Mouse (Mus musculus) ovary, postnatal 10 days (tissue): ENCODE measurements at regions not wholly inside any gene's neighbourhood (a gene's known extent, or its start where the extent isn't known, plus 50 kb on each side); places are given as distances from the start of the nearest gene placed in this dataset.
"Not testable (repeated sequence)": the region's sequence is repeated elsewhere in the genome, so short reads cannot be mapped to it uniquely, and the experiment has no call there.

Experiments
- DNase-seq: peaks from one replicate; pipeline ENCODE4 v3.0.0; 2022; ENCODE audit warnings: low spot score

DNA sequence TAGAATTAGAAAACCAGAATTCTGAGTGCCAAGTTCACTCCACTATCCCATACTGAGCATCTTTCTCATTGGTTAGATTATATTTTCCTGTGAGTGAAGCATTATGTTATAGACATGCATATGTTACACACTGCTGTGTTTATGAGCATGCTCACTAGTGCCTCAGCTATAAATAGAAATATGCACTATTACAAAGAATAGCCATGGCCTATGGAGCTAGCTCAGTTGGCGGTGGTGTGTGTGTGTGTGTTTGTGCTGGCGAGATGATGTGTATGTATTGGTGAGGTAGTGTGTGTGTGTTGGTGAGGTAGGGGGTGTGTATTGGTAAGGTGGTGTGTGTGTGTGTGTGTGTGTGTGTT is 106.2 kb downstream of the Sec31a start:
- no peak for DNase-seq

- DNase-seq: no peak
These were observed 106.8 kb downstream of the Sec31a start for GRCm38 (mm10) chr5:100309071-100309806.

DNA sequence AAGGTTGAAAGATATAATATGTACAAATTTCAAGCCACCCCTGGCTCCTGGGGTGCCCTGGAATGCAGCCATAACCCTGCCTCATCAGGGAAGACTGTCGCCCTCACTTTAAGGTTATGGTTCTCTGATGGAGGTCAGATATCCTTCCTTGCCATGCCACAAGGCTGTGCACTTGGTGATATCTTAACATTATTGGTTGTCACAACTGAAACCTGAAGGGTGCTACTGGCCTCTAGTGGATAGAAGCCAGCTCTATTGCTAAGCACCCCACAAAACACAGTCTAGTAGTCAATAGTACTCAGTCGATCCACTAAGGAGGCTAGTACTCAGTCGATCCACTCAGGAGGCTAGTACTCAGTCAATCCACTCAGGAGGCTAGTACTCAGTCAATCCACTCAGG is 111.6 kb downstream of the Sec31a start:
- no peak for DNase-seq

- no peak for DNase-seq
These were observed 113.8 kb downstream of the Sec31a start for GRCm38 (mm10) chr5:100302068-100302775.

GRCm38 (mm10) chr5:100299141-100299540 is 116.9 kb downstream of the Sec31a start:
- DNase-seq: no peak

GRCm38 (mm10) chr5:100294189-100294588 is 121.8 kb downstream of the Sec31a start:
- no peak for DNase-seq

GRCm38 (mm10) chr5:100280215-100280614 is 120.6 kb upstream of the Tmem150c start:
- no peak for DNase-seq

DNA sequence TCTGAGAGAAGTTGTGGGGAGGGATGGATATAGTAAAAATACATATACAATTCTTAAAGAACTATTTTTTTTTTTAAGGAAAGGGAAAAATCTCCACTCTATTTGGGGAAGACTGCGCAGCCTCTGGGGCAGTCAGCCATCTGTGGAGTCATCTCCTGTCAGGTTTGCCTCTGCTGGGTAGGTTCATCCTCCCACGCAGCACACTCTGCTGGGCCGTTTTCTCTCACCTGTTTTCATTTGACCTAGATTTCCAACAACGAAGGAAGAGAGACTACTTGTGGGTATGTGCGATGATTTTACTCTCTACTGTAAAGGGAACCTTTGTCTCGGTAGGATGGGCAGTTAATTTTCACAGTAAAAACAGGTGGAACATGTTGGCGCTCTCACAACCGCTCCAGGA is 119.9 kb upstream of the Tmem150c start:
- no peak for DNase-seq

DNA sequence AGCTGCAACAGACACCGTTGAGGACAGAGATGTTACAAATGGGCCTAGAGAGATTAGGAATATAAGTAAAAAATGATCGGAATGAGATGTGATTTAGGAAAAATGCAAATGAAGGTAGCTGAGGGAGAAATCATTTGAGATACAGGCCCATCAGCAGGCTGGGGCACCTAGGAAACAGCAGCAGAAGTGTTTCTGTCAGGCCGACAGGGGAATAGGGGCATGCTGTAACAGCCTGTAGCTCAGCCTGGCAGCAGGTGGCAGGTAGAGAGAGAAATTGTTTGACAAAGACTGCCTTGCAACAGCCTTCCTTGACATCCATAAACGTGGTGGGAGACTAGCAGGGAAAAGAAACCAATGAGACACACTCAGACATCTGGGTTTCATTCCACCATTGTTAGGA is 115.1 kb upstream of the Tmem150c start:
- DNase-seq: no peak

GRCm38 (mm10) chr5:100271975-100272374 is 112.4 kb upstream of the Tmem150c start:
- not testable (repeated sequence) for DNase-seq

DNA sequence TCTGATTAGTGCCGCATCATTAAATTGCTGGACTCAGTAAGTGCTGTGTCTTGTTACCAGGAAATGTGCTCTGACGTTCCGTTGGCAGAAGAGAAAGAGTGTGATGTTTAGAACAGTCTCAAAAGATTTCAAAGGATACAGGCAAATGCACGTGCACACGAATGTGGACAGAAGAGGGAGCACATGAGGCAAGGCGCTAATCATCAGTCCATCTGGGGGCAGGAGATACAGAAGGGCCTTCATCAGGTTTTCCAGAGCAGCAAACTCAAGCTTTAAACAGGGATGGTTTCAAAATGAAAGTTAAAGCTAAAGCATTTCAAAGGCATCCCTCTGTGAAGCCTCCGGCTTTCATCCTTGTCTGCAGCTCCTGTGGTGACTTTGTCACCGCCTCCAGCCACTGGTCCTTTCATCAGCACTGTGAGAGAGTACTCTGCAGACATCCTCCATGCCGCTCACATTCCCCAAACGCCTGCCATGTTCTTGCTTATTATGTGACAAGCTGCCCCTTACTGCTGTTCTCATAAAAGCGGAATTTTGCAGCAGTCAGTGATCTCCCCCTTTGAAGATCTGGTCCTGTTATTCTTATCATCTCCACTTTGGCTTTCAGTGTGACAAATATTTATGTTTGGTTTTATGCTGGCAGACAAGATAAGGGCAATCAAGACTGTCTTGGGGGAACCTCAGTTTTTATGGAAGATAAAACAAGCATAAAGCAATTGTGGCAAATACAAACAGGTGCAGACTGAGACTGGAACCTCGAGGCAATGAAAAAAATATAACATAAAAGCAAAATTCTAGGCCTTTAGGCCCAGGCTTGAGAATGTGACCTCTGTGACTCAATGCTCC is 111.5 kb upstream of the Tmem150c start:
- DNase-seq: no peak

- no peak for DNase-seq
These were observed 108.7 kb upstream of the Tmem150c start for GRCm38 (mm10) chr5:100268111-100268878.

DNA sequence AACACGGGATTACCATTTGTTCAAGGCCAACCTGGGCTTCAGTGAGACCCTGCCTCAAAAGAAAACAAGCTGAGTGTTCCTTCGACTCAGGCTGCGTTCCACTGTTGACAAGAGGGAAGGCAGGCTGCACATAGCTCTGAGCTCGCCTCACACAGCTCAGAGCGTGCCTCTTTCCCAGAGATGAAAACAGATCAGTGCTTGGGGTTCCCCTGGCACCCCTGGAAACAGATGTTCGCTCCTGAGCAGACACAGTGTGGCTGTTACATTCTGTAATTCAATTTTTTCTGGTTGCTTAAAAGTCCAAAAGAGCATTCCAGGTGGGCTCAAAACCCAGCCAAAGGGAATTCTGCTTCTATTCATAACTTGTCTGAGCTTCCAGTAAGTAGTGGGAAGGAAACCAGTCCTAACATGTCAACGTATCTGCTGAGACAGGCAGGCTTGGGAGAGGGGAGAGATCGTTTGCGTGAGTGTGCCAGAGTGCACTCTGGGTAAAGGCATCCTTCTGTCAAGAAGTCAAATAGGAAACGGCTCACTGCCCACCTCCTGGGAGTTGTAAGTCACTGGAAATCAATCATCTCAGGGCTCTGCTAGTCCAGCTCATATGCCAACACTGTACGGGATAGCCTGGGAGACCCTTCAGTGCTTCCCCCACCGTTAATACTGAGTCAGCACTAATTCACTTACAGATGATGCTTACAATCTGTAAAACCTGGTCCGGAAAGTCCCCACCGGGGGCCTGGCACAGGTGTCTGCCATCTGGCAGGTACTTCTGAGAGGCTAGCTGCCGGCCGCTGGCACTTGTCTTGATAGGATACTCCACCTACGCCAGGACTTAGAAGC is 107.3 kb upstream of the Tmem150c start:
- DNase-seq: no peak

DNA sequence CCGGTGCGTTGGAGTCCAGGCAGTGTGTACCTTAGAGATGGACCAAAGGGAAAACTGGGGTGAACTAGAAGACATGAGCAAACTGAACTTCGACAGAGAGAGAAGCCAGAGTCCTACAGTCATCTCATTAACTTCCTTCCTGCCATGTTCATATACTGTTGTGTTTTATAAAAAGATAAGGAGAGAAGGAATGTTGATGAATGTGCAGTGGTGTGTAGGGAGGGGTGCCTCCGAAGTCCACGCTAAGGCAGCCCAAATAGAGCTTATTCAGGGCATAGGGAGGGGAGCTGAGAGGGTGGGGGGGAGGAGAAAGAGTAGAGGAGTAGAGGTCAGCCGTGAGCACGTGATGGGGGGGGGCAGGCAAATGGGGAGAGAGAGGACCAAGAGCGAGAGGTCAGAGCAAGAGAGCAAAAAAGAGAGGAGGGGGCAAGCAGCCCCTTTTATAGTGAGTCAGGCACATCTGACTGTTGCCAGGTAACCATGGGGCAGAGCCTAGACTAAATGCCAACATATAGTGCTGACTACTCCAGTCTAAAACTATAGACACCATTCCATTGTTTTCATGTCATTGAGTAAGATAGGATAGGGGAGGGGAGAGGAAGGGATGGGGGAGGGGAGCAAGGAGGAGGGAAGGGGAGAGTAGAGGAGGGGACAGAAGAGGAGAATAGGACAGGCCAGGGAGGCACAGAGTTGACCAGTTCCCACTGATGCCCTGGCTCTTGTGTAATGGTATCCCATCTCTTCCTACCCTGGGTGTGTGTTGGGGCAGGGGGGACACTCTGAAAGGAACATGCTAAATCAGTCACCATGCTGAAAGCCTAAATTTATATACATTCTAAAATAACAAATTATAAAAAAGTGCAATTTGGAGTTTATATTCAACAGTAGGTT is 100.4 kb upstream of the Tmem150c start:
- no peak for DNase-seq

DNA sequence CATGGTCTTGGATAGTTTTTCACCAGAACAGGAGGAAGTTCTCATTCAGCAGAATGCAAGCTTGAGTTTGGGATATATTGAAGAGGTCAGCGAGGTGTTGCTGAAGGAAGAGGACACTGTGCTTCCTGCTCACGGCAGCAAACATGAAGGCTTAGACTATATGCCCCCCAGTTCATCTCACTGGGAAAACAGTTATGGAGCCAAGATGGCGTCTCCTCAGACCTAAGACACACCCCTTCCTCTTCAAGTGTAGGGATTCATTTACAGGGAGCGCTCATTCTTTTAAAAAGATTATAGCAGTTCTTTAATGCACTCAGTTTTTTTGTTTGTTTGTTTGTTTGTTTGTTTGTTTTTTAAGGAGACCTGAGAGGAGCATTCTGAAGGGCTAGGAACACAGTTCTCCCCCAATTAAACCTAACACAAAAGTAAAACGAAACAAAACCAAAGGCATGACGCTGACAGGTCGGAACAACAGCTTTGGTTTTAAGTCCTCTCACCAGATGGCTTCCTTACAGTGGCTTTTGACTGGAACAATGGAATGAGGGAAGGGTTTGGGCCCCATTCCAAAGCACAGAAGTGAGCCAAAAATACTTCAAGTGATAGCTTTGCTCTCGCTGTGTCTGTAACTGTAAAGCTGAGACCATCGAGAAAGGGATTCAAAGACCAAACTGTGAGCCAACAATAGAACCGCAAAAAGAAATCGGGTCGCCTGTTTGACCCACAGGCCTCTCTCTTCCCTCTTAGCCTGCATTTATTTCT is 99.5 kb upstream of the Tmem150c start:
- peak; percentile 6 for DNase-seq

GRCm38 (mm10) chr5:100255276-100255675 is 95.7 kb upstream of the Tmem150c start:
- no peak for DNase-seq

DNA sequence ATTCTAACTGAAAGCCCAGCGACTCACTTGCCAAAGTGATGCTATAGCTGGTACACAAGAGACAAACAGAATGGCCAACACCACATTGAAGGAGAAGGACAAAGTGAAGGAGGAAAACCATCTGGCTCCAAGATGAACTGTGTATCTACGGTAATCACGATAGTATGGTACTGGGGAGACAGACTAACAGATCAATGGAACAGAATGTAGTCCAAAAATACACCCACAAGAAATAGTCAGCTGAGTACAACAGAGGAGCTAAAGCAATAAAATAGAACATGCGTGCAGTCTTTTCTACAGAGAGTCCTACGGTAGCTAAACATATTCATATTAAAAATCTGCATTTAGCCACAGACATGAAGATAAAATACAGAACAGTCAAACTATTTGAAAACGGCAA is 92.4 kb upstream of the Tmem150c start:
- DNase-seq: no peak

GRCm38 (mm10) chr5:100249757-100250156 is 90.1 kb upstream of the Tmem150c start:
- DNase-seq: no peak

GRCm38 (mm10) chr5:100248611-100249010 is 89.0 kb upstream of the Tmem150c start:
- DNase-seq: no peak
